Mouse (Mus musculus) yolk sac, embryonic 10.5 days (tissue): ENCODE measurements at regions not wholly inside any gene's neighbourhood (a gene's known extent, or its start where the extent isn't known, plus 50 kb on each side); places are given as distances from the start of the nearest gene placed in this dataset.
A peak's percentile ranks its signal among the peaks of the same experiment; 100 is the strongest.

Experiments
- DNase-seq: peaks from one replicate; pipeline ENCODE4 v3.0.0-alpha.2; 2017; ENCODE audit warnings: low spot score

DNA sequence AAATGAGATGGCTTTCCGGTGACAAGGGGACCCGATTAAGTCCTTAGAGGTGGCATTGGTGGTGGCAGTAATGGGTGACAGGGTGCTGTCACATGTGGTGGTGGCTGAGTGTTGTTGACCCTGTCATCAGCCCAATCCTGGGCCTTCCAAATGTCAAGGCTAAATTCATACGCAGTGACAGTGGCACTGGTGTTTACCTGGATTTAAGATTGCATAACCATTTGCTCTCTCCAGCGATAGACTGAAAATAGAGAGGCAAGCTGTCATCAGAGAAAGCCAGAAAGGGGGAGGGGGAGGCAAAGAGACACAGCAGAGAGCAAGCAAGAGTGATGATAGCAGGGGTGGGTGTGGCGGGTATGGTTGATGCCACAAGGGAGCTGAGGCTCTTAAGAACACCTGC lies 215.1 kb downstream of the Suds3 start:
- no peak for DNase-seq

DNA sequence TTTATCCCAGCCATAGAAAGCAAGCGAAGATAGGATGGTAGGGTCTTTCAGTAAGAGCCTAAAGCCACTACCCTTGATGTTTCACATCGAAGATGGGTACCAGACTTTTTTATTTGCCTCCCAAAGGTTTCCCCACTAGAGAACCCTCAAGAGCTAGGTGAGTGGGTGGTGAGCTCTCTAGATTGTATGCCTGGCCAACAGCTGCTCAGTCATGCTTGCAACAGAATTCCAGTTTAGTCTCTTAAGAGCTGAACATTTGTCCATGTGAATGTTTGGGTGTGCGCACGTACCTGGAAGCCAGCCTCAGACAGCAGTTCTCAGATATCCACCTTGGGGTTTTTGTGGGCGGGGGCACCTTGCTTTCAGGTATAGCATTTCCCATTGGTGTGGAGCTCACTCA lies 218.5 kb downstream of the Suds3 start:
- no peak for DNase-seq

DNA sequence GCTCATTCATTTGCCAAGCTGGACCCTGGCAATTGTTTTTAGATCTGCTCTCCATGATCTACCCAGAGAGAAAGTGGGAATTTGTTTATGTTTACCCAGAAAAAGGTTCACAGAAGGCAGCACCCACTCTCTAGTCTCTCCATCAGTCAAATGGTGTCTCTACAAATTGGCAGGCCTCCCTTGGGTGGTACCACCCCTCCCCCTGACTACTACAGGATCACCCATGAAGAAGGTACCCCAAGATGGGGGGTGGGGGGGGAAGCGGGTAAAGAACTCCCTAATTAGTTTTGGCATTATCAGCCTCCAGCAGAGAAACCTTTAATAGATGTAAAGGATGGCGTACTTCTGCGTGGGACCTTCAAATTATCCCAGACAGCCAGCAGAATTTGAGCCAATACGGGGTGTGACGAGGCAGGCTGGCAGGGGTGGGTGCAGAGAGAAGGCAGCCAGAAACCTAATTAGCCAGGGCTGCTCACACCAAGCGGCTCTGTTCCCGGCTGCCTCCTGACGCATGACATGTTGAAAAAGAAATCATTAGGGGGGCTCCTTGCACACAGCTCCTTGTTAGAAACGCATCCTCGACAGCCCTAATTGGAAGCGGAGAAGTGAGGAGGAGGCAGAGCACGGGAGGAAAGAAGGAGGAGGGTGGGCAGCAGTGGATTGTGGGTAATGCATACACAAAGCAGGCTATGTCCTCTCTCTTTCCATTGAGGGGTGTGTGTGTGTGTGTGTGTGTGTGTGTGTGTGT lies 220.7 kb downstream of the Suds3 start:
- no peak for DNase-seq

DNA sequence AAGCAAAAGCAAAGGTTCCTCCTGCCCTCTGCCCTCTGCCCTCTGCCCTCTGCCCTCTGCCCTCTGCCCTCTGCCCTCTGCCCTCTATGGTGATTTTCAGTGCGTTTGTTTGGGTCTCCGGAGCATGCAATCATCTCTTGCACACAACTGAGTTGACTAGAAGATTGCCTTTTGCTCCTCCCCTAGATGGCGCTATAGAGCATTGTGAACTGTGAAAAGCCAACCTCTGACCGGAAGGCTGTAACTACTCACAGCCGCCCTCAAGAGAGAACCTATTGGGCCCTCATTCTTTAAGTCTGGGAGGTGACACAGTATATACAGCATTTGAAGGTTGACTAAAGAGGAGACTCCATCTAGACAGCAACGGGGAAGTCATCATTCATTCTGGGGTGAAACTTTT lies 221.3 kb downstream of the Suds3 start:
- no peak for DNase-seq

DNA sequence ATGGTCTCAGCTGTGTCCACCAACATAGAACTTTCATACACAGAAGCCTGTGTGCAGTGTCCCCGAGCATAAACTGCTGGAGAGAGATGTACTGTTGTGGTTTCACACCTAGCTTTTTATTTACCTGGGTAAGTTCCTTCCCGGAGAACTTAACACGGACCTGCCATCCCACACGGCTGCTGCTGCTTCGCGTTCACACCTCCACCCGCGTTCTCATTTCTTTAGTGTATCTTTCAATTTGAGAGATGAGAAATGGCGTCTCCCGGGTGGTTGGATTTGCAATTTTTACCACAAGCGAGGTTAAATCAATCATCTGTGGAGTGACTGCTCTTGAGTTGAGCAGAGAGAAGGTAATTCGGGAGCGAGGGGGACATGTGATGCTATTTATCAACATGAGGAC lies 223.0 kb downstream of the Suds3 start:
- DNase-seq, result no peak

DNA sequence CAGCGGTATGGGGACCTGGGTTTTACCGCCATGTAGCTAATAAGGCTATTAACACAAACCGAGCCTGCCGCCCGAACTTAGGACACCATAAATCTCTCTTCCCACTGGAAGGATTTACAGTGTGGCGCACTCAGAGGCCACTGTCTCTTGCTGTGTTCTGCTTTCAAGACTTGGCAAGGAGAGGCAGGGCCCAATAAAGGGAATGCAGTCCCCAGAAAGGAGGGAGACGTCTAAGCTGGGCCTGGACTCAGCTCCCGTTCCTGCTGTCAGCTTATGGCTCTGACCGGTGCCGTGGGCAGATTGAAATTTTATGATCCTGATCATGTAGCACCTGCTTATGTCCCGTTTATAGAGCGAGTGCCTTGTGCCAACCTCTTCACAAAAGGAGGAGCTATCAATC lies 226.7 kb downstream of the Suds3 start:
- no peak for DNase-seq

DNA sequence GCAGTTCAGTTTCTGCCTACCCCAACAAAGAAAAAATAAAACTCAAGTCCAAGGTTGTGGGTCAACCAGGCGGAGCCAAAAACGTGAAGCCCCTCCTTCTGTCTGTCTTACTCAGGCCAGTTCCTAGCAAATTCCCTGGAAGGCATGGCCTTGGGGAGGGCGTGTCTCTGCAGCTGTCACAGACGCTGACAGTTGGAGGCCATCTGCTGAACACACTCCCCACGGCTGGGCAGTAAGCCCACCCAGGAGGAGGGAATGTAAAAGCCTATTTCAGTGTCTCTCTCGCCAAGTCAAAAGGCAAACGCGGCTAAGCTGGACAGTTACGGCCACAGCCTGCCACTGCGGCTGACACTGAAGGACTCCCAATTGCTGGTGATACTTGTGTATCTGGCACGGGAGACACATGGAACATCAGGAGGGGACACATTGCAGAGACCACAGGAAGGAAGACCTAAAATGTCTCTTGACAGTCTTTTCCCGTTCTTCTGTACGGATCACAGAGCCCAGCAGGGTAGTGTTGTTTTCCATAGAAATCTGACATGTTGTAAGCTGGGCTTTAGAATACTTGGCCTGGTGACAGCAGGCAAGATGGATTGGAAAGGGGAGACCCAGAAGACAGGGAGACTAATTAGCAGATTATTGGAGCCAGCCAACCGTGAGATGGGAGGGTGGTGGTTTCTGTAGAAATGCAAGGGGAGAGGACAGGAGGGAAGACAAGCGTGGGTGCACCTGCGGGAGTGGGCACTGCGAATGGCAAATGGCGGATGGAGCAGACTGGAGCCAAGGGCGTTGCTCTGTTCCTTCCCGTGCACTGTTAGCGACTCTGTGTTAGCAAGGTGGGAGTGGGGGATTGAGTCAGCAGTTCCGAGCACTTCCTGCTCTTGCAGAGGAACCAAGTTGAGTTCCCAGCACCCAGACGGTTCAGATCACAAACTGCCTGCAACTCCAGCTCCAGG lies 229.5 kb downstream of the Suds3 start:
- no peak for DNase-seq

DNA sequence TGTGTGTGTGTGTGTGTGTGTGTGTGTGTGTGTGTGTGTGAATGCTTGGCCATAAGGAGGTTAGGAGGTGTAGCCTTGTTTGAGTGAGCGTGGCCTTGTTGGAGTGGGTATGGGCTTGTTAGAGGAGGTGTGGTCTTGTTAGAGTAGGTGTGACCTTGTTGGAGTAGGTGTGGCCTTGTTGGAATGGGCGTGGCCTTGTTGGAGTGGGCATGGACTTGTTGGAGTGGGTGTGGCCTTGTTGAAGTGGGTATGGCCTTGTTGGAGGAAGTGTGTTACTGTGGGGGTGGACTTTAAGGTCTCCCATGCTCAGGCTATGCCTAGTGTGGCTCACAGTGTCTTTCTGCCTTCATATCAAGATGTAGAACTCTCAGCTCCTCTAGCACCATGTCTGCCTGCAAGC lies 236.2 kb downstream of the Suds3 start:
- no peak for DNase-seq

DNA sequence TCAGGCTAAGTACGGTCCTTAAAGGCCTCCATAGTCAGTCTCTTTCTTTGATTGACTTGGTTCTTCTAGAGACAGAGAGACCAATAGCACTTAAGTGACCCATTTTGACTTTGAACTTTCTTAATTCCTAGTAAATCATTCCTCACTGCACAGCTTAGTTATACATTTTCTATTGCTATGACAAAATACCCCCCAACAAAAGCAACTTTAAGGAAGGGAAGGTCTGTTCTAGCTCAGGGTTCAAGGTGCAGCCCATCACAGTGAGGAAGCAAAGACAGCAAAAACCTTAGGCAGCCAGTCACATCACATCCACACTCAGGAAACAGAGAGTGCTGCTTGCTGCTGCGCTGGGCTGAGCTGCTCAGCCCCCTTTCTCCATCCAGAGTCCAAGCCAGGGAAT lies 241.0 kb downstream of the Suds3 start:
- no peak for DNase-seq

DNA sequence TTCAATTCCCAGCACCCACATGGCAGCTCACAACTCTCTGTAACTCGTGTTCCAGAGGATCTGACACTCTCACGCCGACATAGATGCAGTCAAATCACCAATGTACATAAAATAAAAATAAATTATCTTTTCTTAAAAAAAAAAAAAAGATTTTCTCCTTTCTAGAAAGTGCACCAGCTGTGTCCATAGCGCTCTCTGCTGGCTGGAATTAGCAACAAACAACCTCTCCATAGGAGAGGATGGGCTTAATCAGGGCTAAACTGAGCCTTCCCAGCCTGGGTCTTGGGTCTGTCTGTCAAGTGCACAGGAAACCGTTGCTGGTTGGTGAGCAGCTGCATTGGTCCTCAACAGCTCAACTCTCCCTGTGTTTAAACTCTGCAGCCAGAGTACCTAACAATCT lies 247.8 kb downstream of the Suds3 start:
- no peak for DNase-seq

DNA sequence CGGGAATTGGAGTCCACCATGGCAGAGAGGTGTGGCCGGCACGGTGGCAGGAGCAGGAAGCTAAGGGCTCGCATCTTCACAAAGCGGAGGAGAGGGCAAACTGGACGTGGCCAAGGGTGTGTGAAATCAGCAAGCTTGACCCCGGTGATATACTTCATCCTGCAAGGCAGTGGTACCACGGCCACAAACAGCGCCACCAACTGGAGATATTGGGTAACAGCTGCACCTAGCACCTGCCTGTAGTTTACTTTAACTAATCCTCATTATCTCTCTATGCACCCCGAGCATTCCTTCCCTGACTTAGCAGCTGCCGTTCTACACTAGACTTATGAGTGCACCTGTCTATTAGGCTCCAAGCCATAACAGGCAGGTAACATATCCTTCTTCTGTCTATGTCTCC lies 251.6 kb downstream of the Suds3 start:
- DNase-seq, result no peak

DNA sequence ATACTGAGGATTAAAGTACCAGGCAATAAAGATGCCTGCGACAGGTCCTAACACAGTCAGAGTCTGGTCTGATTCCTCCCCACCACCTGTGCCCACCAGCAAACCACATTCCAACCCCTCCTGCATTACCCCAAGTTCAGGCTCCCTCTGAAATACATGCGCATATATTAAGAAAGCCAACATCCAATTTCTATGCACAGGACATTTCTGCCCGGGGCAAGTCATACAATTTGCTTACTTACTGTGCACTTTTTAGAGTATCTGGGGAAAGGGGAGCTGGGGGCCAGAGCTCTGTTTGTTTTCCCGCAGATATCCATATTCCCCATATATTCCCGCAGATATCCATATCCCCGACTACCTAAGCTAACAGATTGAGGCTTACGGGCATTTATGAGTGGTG lies 261.1 kb upstream of the Srrm4 start:
- DNase-seq, result no peak

DNA sequence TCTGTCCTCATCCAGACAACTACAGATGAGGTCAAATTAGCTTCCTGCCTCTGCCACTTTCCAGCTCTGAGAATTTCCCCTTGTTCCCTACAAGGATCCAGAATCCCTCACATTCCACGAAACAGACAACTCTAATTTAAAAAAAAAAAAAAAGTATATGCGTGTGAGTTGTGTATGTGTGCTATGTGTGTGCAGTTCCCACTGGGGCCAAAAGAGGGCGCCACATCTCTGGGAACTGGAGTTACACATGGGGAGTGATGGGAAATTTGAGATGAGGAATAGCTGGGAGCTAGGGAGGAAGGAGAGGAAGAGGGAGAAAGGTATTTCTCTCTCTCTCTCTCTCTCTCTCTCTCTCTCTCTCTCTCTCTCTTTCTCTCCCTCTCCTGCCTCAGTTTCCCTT lies 240.3 kb upstream of the Srrm4 start:
- no peak for DNase-seq

DNA sequence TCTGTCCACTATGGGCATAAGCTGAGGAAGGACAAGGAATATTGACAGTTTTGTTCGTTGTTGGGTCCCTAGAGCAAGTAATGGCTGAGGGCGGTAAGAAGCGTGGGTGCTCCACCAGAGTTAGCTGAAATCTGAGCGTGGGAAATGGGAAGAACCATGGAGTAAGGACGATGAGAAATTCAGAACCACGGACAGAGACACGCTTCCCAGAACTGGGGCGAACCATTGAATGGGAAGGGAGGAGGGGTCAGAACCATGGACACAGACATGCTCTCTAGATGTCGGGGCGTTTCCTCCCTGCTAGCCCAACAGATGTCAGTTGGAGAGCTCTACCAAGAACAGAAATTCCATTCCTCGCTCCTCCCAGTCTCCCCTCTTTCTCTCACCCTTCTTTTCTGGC lies 238.2 kb upstream of the Srrm4 start:
- DNase-seq, result peak; percentile 22

DNA sequence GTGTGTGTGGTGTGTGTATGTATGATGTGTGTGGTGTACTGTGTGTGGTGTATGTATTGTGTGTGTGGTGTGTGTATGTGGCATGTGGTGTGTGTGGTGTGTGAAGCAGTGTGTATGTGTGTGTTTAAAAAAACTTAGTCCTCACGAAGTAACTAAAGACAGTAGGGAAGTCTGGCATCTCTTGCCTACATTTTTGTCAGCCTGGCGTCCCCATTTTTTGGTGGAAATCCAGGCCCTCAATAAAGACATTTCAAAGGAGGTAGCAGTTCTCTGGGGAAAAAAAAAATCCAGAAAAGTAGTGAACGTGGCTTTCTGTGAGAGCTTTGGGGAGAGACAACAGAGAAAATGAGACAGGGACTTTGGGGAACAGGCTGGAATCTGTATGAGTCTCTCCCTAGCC lies 231.6 kb upstream of the Srrm4 start:
- no peak for DNase-seq

DNA sequence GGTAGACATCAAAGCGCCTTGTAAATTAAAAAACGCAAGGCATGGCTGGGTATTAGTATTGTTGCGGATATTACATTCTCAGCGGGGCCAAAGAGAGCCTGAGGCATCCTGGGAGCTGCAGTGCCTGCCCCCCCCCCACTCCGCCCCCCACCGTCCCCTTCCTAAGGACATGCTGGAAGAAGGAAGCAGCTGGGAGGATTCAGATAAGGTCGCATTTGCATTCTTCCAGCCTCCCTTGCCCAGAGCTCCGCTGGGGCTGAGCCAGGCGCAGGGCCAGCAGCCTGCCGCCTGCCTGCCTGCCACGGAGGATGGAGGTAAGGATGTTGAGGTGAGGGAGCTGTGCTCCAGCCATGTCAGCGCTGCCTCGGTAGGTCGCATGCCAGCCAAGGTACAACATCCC lies 230.5 kb upstream of the Srrm4 start:
- no peak for DNase-seq

DNA sequence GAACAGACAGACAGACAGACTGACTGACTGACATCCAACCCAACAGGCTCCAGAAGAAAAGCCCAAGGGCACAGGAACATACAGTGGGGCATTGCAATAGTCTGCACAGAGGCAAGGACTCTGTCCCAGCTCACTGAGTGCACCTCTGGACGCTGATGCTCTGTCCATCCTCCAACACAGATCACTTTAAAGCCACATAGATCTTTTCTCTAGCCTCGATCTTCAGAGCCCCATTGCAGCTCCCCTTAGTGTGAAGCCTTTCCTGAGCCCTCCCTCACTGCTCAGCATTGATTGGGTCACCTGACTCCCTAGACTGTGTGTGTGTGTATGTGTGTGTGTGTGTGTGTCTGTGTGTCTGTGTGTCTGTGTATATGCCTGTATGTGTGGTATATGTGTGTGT lies 218.2 kb upstream of the Srrm4 start:
- DNase-seq, result no peak

DNA sequence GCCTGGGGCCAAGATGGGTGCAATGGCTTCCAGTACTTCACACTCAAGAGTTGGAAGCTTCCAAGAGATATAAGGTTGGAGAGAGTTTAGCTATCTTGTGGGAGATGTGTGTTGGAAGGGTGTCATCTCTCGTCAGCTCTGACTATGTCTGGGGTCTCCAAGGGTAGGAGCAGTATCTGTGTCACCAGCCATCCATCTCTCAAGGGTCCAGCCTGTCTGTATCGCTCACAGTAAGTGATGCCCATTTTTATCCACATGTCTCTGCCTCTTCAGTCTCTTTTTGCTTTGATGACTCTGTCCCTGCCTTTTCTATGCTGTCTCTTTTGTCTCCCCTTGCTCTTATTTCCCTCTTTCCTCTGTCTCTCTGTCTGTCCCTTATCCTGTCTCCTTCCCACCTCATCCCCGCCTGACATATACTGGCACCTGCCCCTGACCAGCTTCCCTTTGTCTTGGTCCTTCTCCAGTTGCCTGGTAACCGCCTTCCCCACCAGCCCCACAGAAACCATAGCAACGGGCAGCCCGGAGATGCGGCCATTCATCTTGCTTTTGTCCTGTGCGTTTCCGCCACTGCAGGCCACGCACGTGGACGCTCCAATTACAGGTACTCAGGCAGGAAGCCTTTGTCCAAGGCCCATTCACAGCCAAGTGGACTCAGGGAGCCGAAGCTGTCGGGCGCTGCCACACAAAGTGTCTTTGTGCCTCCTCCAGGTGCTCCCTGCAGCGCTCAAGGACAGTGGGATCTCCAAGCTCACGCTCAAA lies 217.6 kb upstream of the Srrm4 start:
- no peak for DNase-seq

DNA sequence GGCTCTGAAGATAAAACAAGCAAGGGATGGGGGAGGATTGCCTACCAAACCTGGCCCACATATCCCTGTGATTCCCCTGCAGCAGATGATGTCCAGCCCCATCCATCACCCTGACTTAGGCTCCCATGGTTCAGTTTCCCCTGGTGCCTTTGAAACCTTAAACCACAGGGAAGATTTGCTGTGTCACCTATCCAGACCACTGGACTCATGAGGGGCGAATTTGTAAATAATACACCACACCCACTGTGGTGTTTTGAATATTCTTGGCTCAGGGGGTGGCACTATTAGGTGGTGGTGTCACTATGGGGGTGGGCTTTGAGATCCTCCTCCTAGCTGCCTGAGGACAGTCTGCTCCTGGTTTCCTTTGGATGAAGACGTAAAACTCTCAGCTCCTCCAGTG lies 205.8 kb upstream of the Srrm4 start:
- no peak for DNase-seq

DNA sequence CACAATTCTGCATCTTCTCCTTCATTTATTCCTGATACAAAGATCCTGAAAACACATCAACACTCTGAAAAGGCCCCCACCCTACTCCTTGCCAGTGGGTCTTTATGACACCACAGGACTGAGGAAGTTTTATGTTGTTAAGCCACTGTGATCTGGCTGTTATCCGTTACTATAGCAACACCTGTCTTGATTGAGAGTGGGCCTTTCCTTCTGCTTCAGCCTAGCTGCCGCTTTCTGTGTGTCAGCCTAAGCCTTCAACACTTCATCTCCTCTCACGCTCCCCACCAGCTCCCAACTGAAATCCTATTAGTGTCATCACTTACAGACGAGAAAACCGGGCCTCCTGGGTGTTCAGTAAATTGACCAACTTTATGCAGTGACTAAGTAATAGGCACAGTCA lies 203.6 kb upstream of the Srrm4 start:
- no peak for DNase-seq

DNA sequence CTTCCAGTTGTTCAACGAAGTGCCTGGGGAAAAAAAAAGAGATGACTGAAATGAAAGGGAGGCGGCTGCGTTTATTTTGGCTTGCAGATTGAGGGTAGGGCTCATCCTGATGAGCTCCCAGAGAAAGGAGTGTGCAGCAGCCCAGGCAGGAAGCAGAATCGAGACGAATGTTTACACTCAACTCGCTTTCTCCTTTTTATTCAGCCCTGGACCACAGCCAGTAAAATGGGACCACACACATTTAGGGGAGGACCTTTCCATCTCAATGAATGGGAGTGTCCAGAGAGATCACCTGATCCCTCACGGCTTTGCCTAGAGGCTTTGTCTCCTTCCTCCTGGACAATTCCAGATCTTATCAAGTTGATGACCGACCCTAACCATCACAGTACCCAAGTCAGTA lies 198.8 kb upstream of the Srrm4 start:
- no peak for DNase-seq

DNA sequence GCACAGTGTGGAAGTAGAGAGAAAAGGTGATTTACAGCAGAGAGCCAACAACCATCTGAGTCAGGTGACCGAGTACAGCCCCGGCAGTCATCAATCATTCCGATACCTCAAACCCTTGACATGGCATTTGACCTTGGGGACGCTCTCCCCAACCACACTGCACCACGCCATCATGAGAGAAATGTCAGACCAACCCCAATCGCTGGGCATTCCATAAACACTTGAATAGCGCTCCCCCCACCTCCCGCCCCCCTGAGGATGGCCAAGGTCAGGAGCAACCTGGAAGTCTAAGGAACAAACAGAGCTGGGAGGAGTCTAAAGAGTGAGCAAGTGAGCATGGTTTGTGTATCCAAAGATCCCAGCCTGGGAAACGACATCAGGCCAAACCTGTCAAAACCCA lies 198.2 kb upstream of the Srrm4 start:
- DNase-seq, result no peak

DNA sequence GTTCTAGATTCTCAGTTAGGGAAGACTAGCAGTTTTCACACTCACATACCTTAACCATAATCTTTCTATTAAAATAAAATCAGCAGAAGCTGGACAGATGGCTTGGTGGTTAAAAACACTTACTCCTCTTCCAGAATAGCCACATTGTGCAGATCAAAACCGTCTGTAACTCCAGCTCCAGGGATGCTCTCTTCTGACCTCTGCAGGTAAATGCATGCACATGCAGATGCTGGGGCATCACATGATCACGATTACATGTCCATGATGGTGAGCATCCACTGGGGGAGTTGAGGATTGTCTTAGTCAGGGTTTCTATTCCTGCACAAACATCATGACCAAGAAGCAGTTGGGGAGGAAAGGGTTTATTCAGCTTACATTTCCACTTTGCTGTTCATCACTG lies 184.8 kb upstream of the Srrm4 start:
- DNase-seq, result no peak
